Mouse (Mus musculus): ENCODE measurements around the gene Taf1d. TPM values are rescaled to one million over a fixed set of nuclear protein-coding genes. Genes with fewer than 3 reads are reported as not detected.

Taf1d gene
- polyA plus RNA-seq (2017; shearing (Covaris generic)): 73.1 TPM

DNA sequence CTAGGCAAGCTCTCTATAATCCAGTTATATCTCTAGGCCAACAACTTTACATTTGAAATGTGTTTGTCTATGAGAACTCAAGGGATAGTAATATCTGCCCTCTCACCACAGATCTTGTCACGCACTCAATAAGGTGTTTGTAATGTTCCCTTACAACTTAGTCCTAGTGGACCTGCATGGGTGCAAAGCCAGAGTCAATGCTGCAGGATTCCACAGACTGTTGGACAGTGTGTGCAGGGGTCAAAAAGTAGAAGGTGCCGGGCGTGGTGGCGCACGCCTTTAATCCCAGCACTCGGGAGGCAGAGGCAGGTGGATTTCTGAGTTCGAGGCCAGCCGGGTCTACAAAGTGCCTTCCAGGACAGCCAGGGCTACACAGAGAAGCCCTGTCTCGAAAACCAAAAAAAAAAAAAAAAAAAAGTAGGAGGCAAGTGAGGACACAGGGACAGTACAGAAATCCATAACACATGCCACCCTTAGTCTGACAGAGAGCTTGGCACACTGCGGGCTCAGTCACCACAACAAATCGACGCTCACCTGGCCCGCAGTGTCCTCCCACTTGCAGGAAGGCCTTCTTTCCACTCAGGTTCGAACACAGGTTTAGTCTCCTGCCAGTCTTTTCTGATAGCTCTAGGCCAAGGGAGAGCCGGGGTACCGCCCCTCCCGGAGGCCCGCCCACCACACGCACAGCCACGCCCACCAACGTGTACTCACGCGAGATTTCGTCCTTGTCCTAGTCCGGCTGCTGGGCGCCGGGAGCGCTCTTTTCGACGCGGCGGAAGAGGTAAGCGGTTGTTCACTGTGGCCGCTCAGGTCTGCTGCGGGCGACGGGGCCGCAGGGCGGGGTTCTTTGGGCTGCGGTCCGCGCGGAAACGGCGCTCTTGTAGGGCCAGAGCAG is at the start of gene Taf1d:
Gene Taf1d (plus strand): TSS at position 712 of the 895 bp plus-strand sequence.

DNA sequence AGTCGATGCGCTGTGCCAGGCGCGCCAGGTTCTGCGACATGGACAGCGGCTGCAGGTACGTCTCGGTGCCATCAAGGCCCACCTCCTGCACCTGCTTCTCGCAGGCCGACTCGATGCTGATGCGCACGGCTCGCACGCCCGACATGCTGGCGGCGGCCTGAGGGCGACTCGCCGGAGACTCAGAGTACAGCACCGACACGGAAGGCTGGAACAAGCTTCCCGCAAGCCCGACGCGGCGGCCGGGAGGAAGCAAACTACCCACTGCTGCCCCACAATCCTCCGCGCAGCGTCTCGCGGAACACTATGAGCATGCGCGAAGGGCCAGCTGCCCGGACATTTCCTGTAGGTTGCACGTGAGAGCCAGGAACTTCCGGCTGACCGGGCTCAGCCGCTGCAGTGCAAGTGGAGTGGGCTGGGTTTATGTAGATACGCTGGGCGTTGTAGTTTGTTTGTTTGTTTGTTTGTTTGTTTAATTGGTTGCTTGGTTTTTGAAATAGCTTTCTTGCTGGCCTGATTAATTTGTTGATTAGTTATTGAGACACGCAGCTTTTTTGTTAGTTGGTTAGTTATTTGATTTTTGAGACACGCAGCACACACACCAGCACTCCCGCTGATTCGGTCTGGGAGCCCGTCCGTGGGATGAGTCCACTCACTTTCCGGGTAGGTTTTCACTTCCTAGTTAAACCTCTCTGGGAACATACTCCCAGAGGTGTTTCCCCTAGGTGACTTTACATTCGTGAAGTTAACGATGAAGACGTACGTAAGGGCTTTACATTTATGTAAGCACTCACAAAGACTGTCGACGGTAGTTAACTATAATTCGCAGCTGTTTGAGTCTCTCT is 26.1 kb upstream of the Taf1d start, which contains the start of gene Med17:
Gene Med17 (minus strand): TSS at position 283 of the 842 bp plus-strand sequence.

DNA sequence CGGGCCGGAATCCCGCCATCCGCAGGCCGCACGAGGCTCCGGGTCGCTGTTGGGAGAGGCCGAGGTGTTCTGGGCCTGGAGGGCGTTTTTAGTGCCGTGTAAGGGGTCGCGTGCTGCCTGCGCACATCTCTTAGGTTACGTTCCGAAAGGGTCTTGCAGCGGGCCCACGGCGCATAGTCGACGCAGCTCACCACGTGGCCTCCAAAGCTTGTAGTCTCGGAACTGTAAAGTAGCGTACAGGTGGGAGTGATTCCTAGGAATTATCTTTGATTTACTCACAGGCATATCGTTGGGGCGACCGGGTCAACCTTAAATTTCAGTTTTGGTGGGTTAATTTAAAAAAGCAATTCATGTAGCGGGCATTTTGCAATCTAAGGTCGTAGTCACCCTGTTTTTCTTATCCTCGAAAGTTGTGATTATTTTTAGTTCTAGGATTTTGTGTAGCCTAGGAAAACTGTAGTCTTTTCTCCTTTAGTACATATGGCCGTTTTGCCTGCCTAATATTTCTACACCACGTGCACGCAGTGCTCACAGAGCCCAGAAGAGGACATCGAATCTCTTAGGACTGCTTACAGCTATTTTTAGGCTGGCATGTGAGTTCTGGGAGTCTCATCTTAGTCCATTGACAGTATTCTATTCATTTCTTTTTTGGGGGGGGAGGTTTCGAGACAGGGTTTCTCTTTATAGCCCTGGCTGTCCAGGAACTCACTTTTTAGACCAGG is 545 bp downstream of the Taf1d start, which contains the start of gene 4931406C07Rik:
Gene 4931406C07Rik (minus strand): TSS at position 51 of the 722 bp plus-strand sequence.

DNA sequence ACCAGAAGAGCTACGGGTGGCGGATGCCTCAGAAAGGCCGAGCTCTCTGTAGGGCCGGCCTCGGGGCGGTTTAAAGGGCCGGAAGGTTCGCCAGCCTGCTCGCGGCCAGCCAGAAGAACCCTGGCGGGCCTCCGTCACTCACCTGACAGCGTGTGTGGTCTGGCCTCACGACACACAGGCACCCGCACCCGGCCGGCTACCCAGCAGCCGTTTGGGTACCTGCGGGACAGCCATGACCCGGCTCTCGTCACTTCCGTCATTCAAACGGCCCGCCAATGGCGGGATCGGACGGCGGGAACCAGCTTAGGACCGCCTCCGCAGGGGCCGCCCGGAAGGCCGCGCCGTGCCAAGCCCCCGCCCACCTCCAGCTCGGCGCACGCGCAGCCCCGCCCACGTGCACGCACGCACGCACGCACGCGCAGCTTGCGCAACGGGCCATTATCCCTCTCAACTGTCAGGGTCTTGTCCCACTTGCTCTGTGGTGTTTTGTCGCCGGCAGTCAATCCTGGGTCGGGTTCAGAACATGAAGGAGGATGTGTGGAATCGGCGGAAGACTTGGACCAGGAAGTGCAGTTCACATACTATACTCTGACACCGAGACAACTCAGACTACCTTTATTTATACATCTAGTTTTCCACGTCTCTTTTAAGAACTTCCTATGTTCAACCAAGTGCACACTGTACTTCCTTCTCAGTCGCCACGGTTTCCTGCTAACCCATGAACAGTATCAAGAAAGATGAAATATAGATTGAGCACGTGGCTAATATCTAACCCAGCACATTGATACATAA is 51.7 kb downstream of the Taf1d start, which contains the start of gene Cep295:
Gene Cep295 (minus strand): TSS at position 305 of the 792 bp plus-strand sequence.

Other genes with a start within 250 kb of the Taf1d start
- 0.06 TPM for gene Hephl1, start 194.1 kb upstream of the Taf1d start, polyA plus RNA-seq (2017; shearing (Covaris generic))
- gene Vstm5, start 67.2 kb upstream of the Taf1d start, polyA plus RNA-seq (2017; shearing (Covaris generic)): not detected
- 67.1 TPM for gene Med17, start 26.3 kb upstream of the Taf1d start, polyA plus RNA-seq (2017; shearing (Covaris generic))
- 3.5 TPM for gene 4931406C07Rik, start 234 bp downstream of the Taf1d start, polyA plus RNA-seq (2017; shearing (Covaris generic))
- gene Cep295, start 51.6 kb downstream of the Taf1d start, polyA plus RNA-seq (2017; shearing (Covaris generic)): 28.3 TPM
- gene Smco4, start 187.2 kb downstream of the Taf1d start, polyA plus RNA-seq (2017; shearing (Covaris generic)): 34.5 TPM

Data from CD4-positive, CD25-positive, alpha-beta regulatory T cell (primary cell).